Mouse (Mus musculus) activated CD4-positive, CD25-positive, alpha-beta regulatory T cell, adult 4 months (primary cell): Measurements from ENCODE around the gene Ecsit. TPM values are rescaled to one million over a fixed set of nuclear protein-coding genes. Genes with fewer than 3 reads are reported as not detected.

ENCODE experiments used
- ATAC-seq: one replicate; pipeline ENCODE4 v1.8.0; 2017
- polyA plus RNA-seq, 2 experiments: library from polyadenylated mRNA; unstranded; fragments of 100-300 nt; shearing (Covaris generic); gene quantifications; one replicate each; pipeline ENCODE4 v1.2.1; 2017

Ecsit gene
- polyA plus RNA-seq, 2 experiments from 2014 or later = 31.0 to 31.1 TPM

- ATAC-seq = no peak
Measured at GRCm38 (mm10) chr9:22050351-22050889, 34.8 kb downstream of the Ecsit start.

GRCm38 (mm10) chr9:22049721-22050270 lies 35.4 kb downstream of the Ecsit start:
- ATAC-seq = no peak

GRCm38 (mm10) chr9:22049315-22049714 lies 35.9 kb downstream of the Ecsit start:
- no peak for ATAC-seq

GRCm38 (mm10) chr9:22047329-22047728 lies 37.9 kb downstream of the Ecsit start:
- ATAC-seq = no peak

- no peak for ATAC-seq
Measured at GRCm38 (mm10) chr9:22041832-22042231, 43.4 kb downstream of the Ecsit start.

GRCm38 (mm10) chr9:22037826-22038225 lies 47.4 kb downstream of the Ecsit start:
- ATAC-seq = no peak

GRCm38 (mm10) chr9:22035300-22036044 lies 49.8 kb downstream of the Ecsit start:
- no peak for ATAC-seq

GRCm38 (mm10) chr9:22030386-22030785 lies 54.9 kb downstream of the Ecsit start:
- ATAC-seq = no peak

- ATAC-seq = no peak
Measured at GRCm38 (mm10) chr9:22028467-22028866, 56.8 kb downstream of the Ecsit start.

GRCm38 (mm10) chr9:22024592-22024991 lies 60.6 kb downstream of the Ecsit start:
- ATAC-seq = no peak

Other genes starting within 250 kb of the Ecsit start
- not detected for gene Angptl8, start 249.9 kb downstream of the Ecsit start, polyA plus RNA-seq
- gene Dock6, start 232.8 kb downstream of the Ecsit start, polyA plus RNA-seq = 1 to 10 TPM in 1 of 2 experiments, under 1 TPM in 1; 0.94 to 1.8 TPM
- gene Rab3d, start 167.2 kb downstream of the Ecsit start, polyA plus RNA-seq = 1 to 10 TPM; 5.8 to 7.1 TPM
- not detected for gene Ccdc159, start 158.0 kb downstream of the Ecsit start, polyA plus RNA-seq
- gene Tmem205, start 157.9 kb downstream of the Ecsit start, polyA plus RNA-seq = 1 to 10 TPM; 2.6 to 4.7 TPM
- under 1 TPM; 0.17 to 0.36 TPM for gene Plppr2, start 148.4 kb downstream of the Ecsit start, polyA plus RNA-seq
- gene Swsap1, start 129.7 kb downstream of the Ecsit start, polyA plus RNA-seq = 1 to 10 TPM; 2.1 to 3.8 TPM
- gene Epor, start 121.9 kb downstream of the Ecsit start, polyA plus RNA-seq = under 1 TPM in 1 of 2 experiments, not detected in 1; 0.36 TPM
- not detected for gene Rgl3, start 96.0 kb downstream of the Ecsit start, polyA plus RNA-seq
- not detected for gene Ccdc151, start 82.8 kb downstream of the Ecsit start, polyA plus RNA-seq
- gene Prkcsh, start 82.6 kb downstream of the Ecsit start, polyA plus RNA-seq = 10 to 100 TPM; 28.9 to 43.9 TPM
- not detected for gene Elavl3, start 33.4 kb downstream of the Ecsit start, polyA plus RNA-seq
- gene Gm49318, start 14.2 kb downstream of the Ecsit start, polyA plus RNA-seq = not detected
- 1 to 10 TPM; 3.3 to 4.0 TPM for gene Zfp653, start 14.1 kb downstream of the Ecsit start, polyA plus RNA-seq
- gene Cnn1, start 13.8 kb upstream of the Ecsit start, polyA plus RNA-seq = not detected
- 100 to 1,000 TPM in 1 of 2 experiments, 10 to 100 TPM in 1; 96.8 to 108 TPM for gene Elof1, start 31.7 kb upstream of the Ecsit start, polyA plus RNA-seq
- gene Acp5, start 50.3 kb upstream of the Ecsit start, polyA plus RNA-seq = 100 to 1,000 TPM; 208 to 219 TPM
- 10 to 100 TPM; 49.5 to 56.8 TPM for gene Pigyl, start 71.4 kb upstream of the Ecsit start, polyA plus RNA-seq
- under 1 TPM in 1 of 2 experiments, not detected in 1; 0.17 TPM for gene Zfp872, start 102.7 kb upstream of the Ecsit start, polyA plus RNA-seq
- 10 to 100 TPM; 42.6 to 43.0 TPM for gene Zfp809, start 140.3 kb upstream of the Ecsit start, polyA plus RNA-seq
- gene Zfp599, start 174.5 kb upstream of the Ecsit start, polyA plus RNA-seq = 1 to 10 TPM; 6.3 to 7.1 TPM
- gene Zfp810, start 222.2 kb upstream of the Ecsit start, polyA plus RNA-seq = 10 to 100 TPM; 14.1 to 14.6 TPM